ENCODE assay signal across 8 mouse cellular contexts in the genomic region with DNA sequence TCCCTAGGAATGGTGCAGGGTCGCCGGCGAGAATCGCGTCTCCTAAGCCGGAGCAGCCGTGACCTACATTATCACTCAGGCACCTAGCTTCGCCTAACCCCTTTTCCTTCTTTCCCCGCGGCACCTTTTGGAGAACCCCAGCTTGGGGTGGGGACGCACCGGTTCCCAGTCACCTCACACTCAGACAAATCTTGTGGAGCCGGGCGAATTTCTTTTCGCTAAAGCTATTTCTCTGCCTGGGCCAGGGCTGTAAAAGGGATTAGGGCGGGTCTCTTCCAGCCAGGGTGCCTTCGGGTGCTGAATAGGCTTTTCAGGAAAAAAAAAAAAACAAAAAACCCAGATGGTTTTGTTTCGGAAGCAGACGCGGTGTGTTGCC. TPM values are rescaled to one million over a fixed set of nuclear protein-coding genes. Genes with fewer than 3 reads are reported as not detected.
DNase-seq lines count a peak whose midpoint lies in the region; ATAC-seq lines count a peak whose summit lies in the region.

No protein-coding gene starts in this region.

- no peak for ATAC-seq in limb, embryonic 15.5 days (ENCODE audit: insufficient number of reproducible peaks, low FRiP score, low TSS enrichment, low read depth)

- H3K36me3 ChIP-seq in hindbrain, embryonic 10.5 days = peaks cover 43% of the 10 kb centered on the region
- H3K36me3 ChIP-seq in limb, embryonic 15.5 days = 0 out of 2 replicates have a peak, but pooled peaks cover 3% of the 10 kb centered on the region

- intact Hi-C loops in gastrocnemius, postnatal 14 days (cut with DNase I; ENCODE audit: low total_unique reads) = loop anchor here (5.0 to 10.0 kb wide), 4 partner anchors 156 to 519 kb away; no protein-coding TSS in a partner anchor
- intact Hi-C loops in gastrocnemius, postnatal 36 days (cut with DNase I) = loop anchor here (5.0 to 10.0 kb wide), 2 partner anchors 159 to 616 kb away; no protein-coding TSS in a partner anchor

- H3K9ac ChIP-seq in limb, embryonic 15.5 days = peak overlapping the region; percentile 70

- H3K27ac ChIP-seq in hindbrain, embryonic 10.5 days = peak overlapping the region; percentile 98
- H3K27ac ChIP-seq in limb, embryonic 15.5 days = peak overlapping the region; percentile 80

- peak overlapping the region; percentile 98 for H3K4me3 ChIP-seq in hindbrain, embryonic 10.5 days
- H3K4me3 ChIP-seq in limb, embryonic 15.5 days = peak overlapping the region; percentile 70

- under 1% methylated on average over 20 of the region's 20 CpGs for WGBS in hindbrain, embryonic 10.5 days
- WGBS in limb, embryonic 15.5 days = 0% methylated on average over 20 of the region's 20 CpGs

- peak; percentile 5 for DNase-seq in gastrocnemius, postnatal 14 days
- DNase-seq in gastrocnemius, postnatal 36 days = no peak
- peak; percentile 61 for DNase-seq in MN1 (ENCODE audit: low spot score)
- peak; percentile 6 to 25 for DNase-seq in cerebellum, postnatal 36 days
- peak; percentile 64 for DNase-seq in hindbrain, embryonic 10.5 days (ENCODE audit: low spot score)
- DNase-seq in right cerebral cortex, postnatal 10 days (ENCODE audit: low spot score in 2 of 2) = peak; percentile 31 to 42
- DNase-seq in gastrocnemius, adult 18-20 months (ENCODE audit: low spot score) = no peak

- H3K27me3 ChIP-seq in hindbrain, embryonic 10.5 days (ENCODE audit: insufficient read depth, poor library complexity, severe bottlenecking) = peaks cover 14% of the 10 kb centered on the region
- H3K27me3 ChIP-seq in limb, embryonic 15.5 days = peaks cover 7% of the 10 kb centered on the region; the same call in 1 of the 2 replicates

- H3K9me3 ChIP-seq in hindbrain, embryonic 10.5 days = no peaks in the 10 kb centered on the region
- H3K9me3 ChIP-seq in limb, embryonic 15.5 days = no peaks in the 10 kb centered on the region

- H3K4me1 ChIP-seq in hindbrain, embryonic 10.5 days (replicated peaks) = peaks cover 34% of the 10 kb centered on the region
- H3K4me1 ChIP-seq in limb, embryonic 15.5 days = peaks cover 49% of the 10 kb centered on the region

- H3K4me2 ChIP-seq in limb, embryonic 15.5 days = peak overlapping the region; percentile 96

RNA-seq across cellular contexts. Expression of gene Mycn, which starts 0.6 kb away (rescaled TPM):
- 1 to 10 TPM in 1 of 2 experiments, under 1 TPM in 1; 0.91 to 1.5 TPM for total RNA-seq in gastrocnemius, postnatal 14 days (2021)
- under 1 TPM; 0.42 to 0.84 TPM for total RNA-seq in gastrocnemius, postnatal 36 days (2021)
- 128 and 150 TPM in 2 replicates for polyA plus RNA-seq in hindbrain, embryonic 10.5 days (2016; fragmentation: Nextera tagmentation; extraction: Ambion mirVana)
- 25.2 and 25.3 TPM in 2 replicates for polyA plus RNA-seq in limb, embryonic 15.5 days (2015; fragmentation: Nextera tagmentation; extraction: Ambion mirVana)
- total RNA-seq in gastrocnemius, adult 18-20 months (2021) = under 1 TPM; 0.25 to 0.85 TPM

Comparison
In these comparisons a context has a peak if more than half of its experiments do, and no peak if none do; other contexts are left out.
1. DNase-seq: peak in gastrocnemius, postnatal 14 days (single experiment), MN1 (single experiment), cerebellum, postnatal 36 days (2 of 2), hindbrain, embryonic 10.5 days (single experiment) and right cerebral cortex, postnatal 10 days (2 of 2); none in gastrocnemius, postnatal 36 days (0 of 2) and gastrocnemius, adult 18-20 months (single experiment).